Mouse (Mus musculus) neural tube, embryonic 11.5 days (tissue): ENCODE data around the gene Foxn3. TPM values are rescaled to one million over a fixed set of nuclear protein-coding genes. Genes with fewer than 3 reads are reported as not detected.

Source experiments
- ATAC-seq: fragments of 200-750 bp; cut with Nextera tagmentation; 2 replicates; pipeline ENCODE4 v1.8.0; 2017; ENCODE audit warnings: moderate number of reproducible peaks, mild to moderate bottlenecking, moderate TSS enrichment, moderate library complexity; ENCODE audit not compliant: insufficient read depth, low FRiP score, low TSS enrichment
- DNase-seq: peaks from one replicate; pipeline ENCODE4 v3.0.0-alpha.2; 2015; ENCODE audit warnings: low spot score
- H3K27ac ChIP-seq: fragments of 300-500 bp; sonication (generic); 2 replicates; pipeline ENCODE4 v1.5.1; 2014; ENCODE audit warnings: low read depth, mild to moderate bottlenecking, low read length
- H3K27me3 ChIP-seq: fragments of 300-500 bp; sonication (generic); 2 replicates; pipeline ENCODE4 v1.6.1; 2014; ENCODE audit warnings: mild to moderate bottlenecking, low read length, mixed read lengths; ENCODE audit not compliant: control insufficient read depth, insufficient read depth
- H3K36me3 ChIP-seq: fragments of 300-500 bp; sonication (generic); 2 replicates; pipeline ENCODE4 v1.6.1; 2014; ENCODE audit warnings: mild to moderate bottlenecking, low read length, moderate library complexity, mixed read lengths; ENCODE audit not compliant: control insufficient read depth, insufficient read depth
- H3K4me1 ChIP-seq: fragments of 300-500 bp; sonication (generic); 2 replicates; pipeline ENCODE4 v1.6.1; 2014; ENCODE audit warnings: low read length, mixed read lengths; ENCODE audit not compliant: control insufficient read depth, insufficient read depth
- H3K4me2 ChIP-seq: fragments of 300-500 bp; sonication (generic); 2 replicates; pipeline ENCODE4 v1.6.1; 2014; ENCODE audit warnings: low read depth, mild to moderate bottlenecking, moderate library complexity
- H3K4me3 ChIP-seq: fragments of 300-500 bp; sonication (generic); 2 replicates; pipeline ENCODE4 v1.5.1; 2014; ENCODE audit warnings: low read depth, low read length
- H3K9ac ChIP-seq: fragments of 300-500 bp; sonication (generic); 2 replicates; pipeline ENCODE4 v1.6.1; 2014; ENCODE audit warnings: mild to moderate bottlenecking, low read length
- H3K9me3 ChIP-seq: fragments of 300-500 bp; sonication (generic); 2 replicates; pipeline ENCODE4 v1.6.1; 2016; ENCODE audit warnings: low read length; ENCODE audit not compliant: control insufficient read depth
- WGBS: fragments of 180-500 bp; shearing (Covaris S2); extraction: QIAGEN DNeasy Blood & Tissue Kit; methylation state at CpG from one replicate; pipeline ENCODE4 v1.1.7; 2014; 5-methylcytosine and 5-hydroxymethylcytosine counted together
- polyA plus RNA-seq: library from polyadenylated mRNA; unstranded; fragments of >200 nt; fragmentation: Nextera tagmentation; extraction: Ambion mirVana; gene quantifications from 2 replicates; pipeline ENCODE4 v1.2.1, GENCODE M21; 2014

Gene Foxn3
- polyA plus RNA-seq, 1 experiment from 2014 or later = 85.8 TPM

- Histone ChIP-seq H3K27ac (no peak overlapping the region), H3K27me3 (no peaks in the 10 kb centered on the region), H3K4me1 (no peaks in the 10 kb centered on the region), H3K36me3 (no peaks in the 10 kb centered on the region; the same call in 1 of the 2 replicates), H3K4me2 (no peak overlapping the region), H3K4me3 (no peak overlapping the region), H3K9ac (no peak overlapping the region), H3K9me3 (no peaks in the 10 kb centered on the region)
- ATAC-seq = no peak
- no peak for DNase-seq
- 94% methylated on average over 7 of the region's 7 CpGs for WGBS
Measured at GRCm38 (mm10) chr12:99266434-99266833, 296.9 kb downstream of the Foxn3 start.

- no peak overlapping the region for H3K4me2 ChIP-seq
- no peak overlapping the region for H3K27ac ChIP-seq
- H3K36me3 ChIP-seq = no peaks in the 10 kb centered on the region; the same call in 1 of the 2 replicates
- no peak overlapping the region for H3K9ac ChIP-seq
- DNase-seq (no peak), ATAC-seq (no peak)
- H3K4me3 ChIP-seq = no peak overlapping the region
- H3K4me1 ChIP-seq = no peaks in the 10 kb centered on the region
- no peaks in the 10 kb centered on the region for H3K27me3 ChIP-seq
- no peaks in the 10 kb centered on the region for H3K9me3 ChIP-seq
- 87% methylated on average over 6 of the region's 6 CpGs for WGBS
Measured at GRCm38 (mm10) chr12:99265777-99266176, 297.6 kb downstream of the Foxn3 start.

GRCm38 (mm10) chr12:99264386-99264785, 299.0 kb downstream of the Foxn3 start:
- H3K9ac ChIP-seq = no peak overlapping the region
- ATAC-seq = no peak
- H3K27ac ChIP-seq = no peak overlapping the region
- 0 out of 2 replicates have a peak, but pooled peaks cover 4% of the 10 kb centered on the region for H3K4me1 ChIP-seq
- no peaks in the 10 kb centered on the region; the same call in 1 of the 2 replicates for H3K36me3 ChIP-seq
- H3K27me3 ChIP-seq = no peaks in the 10 kb centered on the region
- DNase-seq = no peak
- H3K4me3 ChIP-seq = no peak overlapping the region
- H3K9me3 ChIP-seq = no peaks in the 10 kb centered on the region
- WGBS = 76% methylated on average over 7 of the region's 7 CpGs
- no peak overlapping the region for H3K4me2 ChIP-seq

- no peak for DNase-seq
- no peak for ATAC-seq
- no peak overlapping the region for H3K27ac ChIP-seq
- H3K36me3 ChIP-seq = no peaks in the 10 kb centered on the region; the same call in 1 of the 2 replicates
- H3K9ac ChIP-seq = no peak overlapping the region
- no peak overlapping the region for H3K4me3 ChIP-seq
- no peak overlapping the region for H3K4me2 ChIP-seq
- no peaks in the 10 kb centered on the region for H3K9me3 ChIP-seq
- peaks cover 5% of the 10 kb centered on the region; the same call in 1 of the 2 replicates for H3K4me1 ChIP-seq
- 90% methylated on average over 12 of the region's 12 CpGs for WGBS
- no peaks in the 10 kb centered on the region for H3K27me3 ChIP-seq
Measured at GRCm38 (mm10) chr12:99263592-99264335, 299.6 kb downstream of the Foxn3 start.

- Histone ChIP-seq H3K9ac (no peak overlapping the region), H3K27ac (no peak overlapping the region), H3K36me3 (no peaks in the 10 kb centered on the region; the same call in 1 of the 2 replicates), H3K4me2 (no peak overlapping the region), H3K27me3 (no peaks in the 10 kb centered on the region), H3K4me3 (no peak overlapping the region), H3K4me1 (peaks cover 10% of the 10 kb centered on the region; the same call in 1 of the 2 replicates), H3K9me3 (no peaks in the 10 kb centered on the region)
- no peak for ATAC-seq
- no peak for DNase-seq
- 100% methylated on average over 1 of the region's 1 CpGs for WGBS
Measured at GRCm38 (mm10) chr12:99262840-99263239, 300.5 kb downstream of the Foxn3 start.

- DNase-seq (no peak), ATAC-seq (no peak)
- no peak overlapping the region for H3K4me3 ChIP-seq
- H3K27me3 ChIP-seq = no peaks in the 10 kb centered on the region
- H3K9ac ChIP-seq = no peak overlapping the region
- H3K36me3 ChIP-seq = no peaks in the 10 kb centered on the region; the same call in 1 of the 2 replicates
- H3K9me3 ChIP-seq = no peaks in the 10 kb centered on the region
- H3K4me2 ChIP-seq = no peak overlapping the region
- H3K4me1 ChIP-seq = peaks cover 10% of the 10 kb centered on the region; the same call in 1 of the 2 replicates
- H3K27ac ChIP-seq = no peak overlapping the region
- 93% methylated on average over 11 of the region's 11 CpGs for WGBS
Measured at GRCm38 (mm10) chr12:99262066-99262599, 301.2 kb downstream of the Foxn3 start.

GRCm38 (mm10) chr12:99260171-99260570, 303.2 kb downstream of the Foxn3 start:
- H3K36me3 ChIP-seq = no peaks in the 10 kb centered on the region
- ATAC-seq (no peak), DNase-seq (no peak)
- H3K27ac ChIP-seq = no peak overlapping the region
- H3K27me3 ChIP-seq = no peaks in the 10 kb centered on the region
- H3K4me1 ChIP-seq = peaks cover 10% of the 10 kb centered on the region; the same call in 1 of the 2 replicates
- no peak overlapping the region for H3K4me3 ChIP-seq
- H3K9ac ChIP-seq = no peak overlapping the region
- no peak overlapping the region for H3K4me2 ChIP-seq
- WGBS = 82% methylated on average over 10 of the region's 10 CpGs
- H3K9me3 ChIP-seq = no peaks in the 10 kb centered on the region

- DNase-seq (no peak), ATAC-seq (no peak)
- Histone ChIP-seq H3K27me3 (no peaks in the 10 kb centered on the region), H3K4me1 (peaks cover 10% of the 10 kb centered on the region; the same call in 1 of the 2 replicates), H3K36me3 (no peaks in the 10 kb centered on the region), H3K4me3 (no peak overlapping the region), H3K9me3 (no peaks in the 10 kb centered on the region), H3K9ac (no peak overlapping the region), H3K4me2 (no peak overlapping the region), H3K27ac (no peak overlapping the region)
- 82% methylated on average over 5 of the region's 5 CpGs for WGBS
Measured at GRCm38 (mm10) chr12:99257570-99257969, 305.8 kb downstream of the Foxn3 start.

- H3K4me1 ChIP-seq = peaks cover 10% of the 10 kb centered on the region; the same call in 1 of the 2 replicates
Measured at GRCm38 (mm10) chr12:99256997-99257396, 306.4 kb downstream of the Foxn3 start.

More at GRCm38 (mm10) chr12:99256997-99257396, 306.4 kb downstream of the Foxn3 start:
- Histone ChIP-seq H3K36me3 (no peaks in the 10 kb centered on the region), H3K9ac (no peak overlapping the region), H3K4me2 (no peak overlapping the region), H3K27ac (no peak overlapping the region), H3K27me3 (no peaks in the 10 kb centered on the region), H3K4me3 (no peak overlapping the region), H3K9me3 (no peaks in the 10 kb centered on the region)
- DNase-seq (no peak), ATAC-seq (no peak)
- 93% methylated on average over 8 of the region's 8 CpGs for WGBS
